Mouse (Mus musculus): Measurements from ENCODE around the gene Rbsn.

The Rbsn gene

GRCm38 (mm10) chr6:92176450-92176849 is 38.3 kb downstream of the Rbsn start:
- no peak for DNase-seq (ENCODE audit: low spot score in 2 of 2)

- DNase-seq (ENCODE audit: low spot score in 2 of 2): no peak
Observed at GRCm38 (mm10) chr6:92162724-92163123, 52.0 kb downstream of the Rbsn start.

GRCm38 (mm10) chr6:92158801-92159200 is 55.9 kb downstream of the Rbsn start:
- DNase-seq (ENCODE audit: low spot score in 2 of 2): no peak

GRCm38 (mm10) chr6:92153774-92154173 is 61.0 kb downstream of the Rbsn start:
- DNase-seq (ENCODE audit: low spot score in 2 of 2): no peak

- DNase-seq (ENCODE audit: low spot score in 2 of 2): no peak
Observed at GRCm38 (mm10) chr6:92145881-92146280, 68.8 kb downstream of the Rbsn start.

Measured in spleen, postnatal 4 days (tissue).